In the genomic region with DNA sequence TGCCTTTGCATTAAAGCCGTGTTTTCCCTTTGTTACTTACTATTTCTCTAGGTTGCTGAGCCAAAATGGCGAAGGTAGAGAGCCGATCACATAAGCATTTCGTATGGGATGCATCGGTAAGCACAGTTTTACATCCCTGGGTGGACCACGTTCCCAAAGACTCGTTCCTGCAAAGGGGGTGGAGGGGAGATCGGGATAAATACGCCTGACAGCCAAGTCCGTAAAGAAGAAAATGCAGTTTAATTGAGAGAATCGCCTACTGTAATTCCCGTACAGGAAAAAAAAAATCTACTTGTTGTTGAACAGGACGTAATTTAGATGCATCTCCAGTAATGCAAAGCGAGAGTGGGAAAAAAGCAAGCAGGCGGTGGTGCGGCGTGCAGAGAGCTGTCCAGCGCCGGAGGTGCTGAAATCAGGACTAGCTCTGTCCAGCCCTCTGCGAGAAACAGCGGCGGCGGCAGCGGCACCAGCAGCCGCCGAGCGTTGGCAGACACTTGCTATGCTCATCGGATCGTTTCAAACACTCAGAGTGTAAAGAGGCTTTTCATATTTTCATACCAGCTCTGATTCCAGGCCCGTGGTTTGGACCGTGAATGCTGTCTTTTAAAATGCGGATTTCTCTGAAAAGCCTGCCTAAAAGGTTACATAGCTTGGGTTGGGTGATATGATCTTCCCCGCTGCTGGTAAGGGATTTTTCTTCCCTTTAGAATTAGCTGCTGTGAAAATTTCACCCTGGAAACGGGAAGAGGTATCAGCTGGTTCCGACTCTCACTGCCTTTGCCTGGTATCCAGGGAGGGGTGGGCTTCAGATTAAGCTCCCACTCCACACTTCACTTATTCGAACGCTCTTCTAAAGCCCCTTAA, we compare ENCODE assay signal across 8 mouse cellular contexts.
A peak's percentile ranks its signal among the peaks of the same experiment; 100 is the strongest.
DNase-seq lines count a peak whose midpoint lies in the region; ATAC-seq and TF ChIP-seq lines count a peak whose summit lies in the region.

No protein-coding gene starts in this region.

- ATAC-seq in hematopoietic stem cell, adult 5-6 weeks (replicated peaks in 1 of 2; ENCODE audit: insufficient read depth in 1 of 2, low FRiP score in 2 of 2, low TSS enrichment in 1 of 2, low read depth in 1 of 2, poor library complexity in 2 of 2, severe bottlenecking in 2 of 2), result peak; percentile 60 to 73; a peak in 3 of 4 replicates

- TF ChIP-seq POLR2A in MEL (IDR thresholded peaks at IDR 0.05; ENCODE audit: control insufficient read depth in 1 of 2, insufficient read depth in 1 of 2, low read depth in 1 of 2, low read length in 2 of 2, poor library complexity in 1 of 2), result no peak
- TF ChIP-seq POLR2A in cerebellum, adult 2 months (IDR thresholded peaks at IDR 0.05; ENCODE audit: borderline replicate concordance, insufficient read depth, low read length), result 0 out of 2 replicates have a peak, but pooled peaks have one; percentile 35

- no peak for TF ChIP-seq CTCF in MEL (IDR thresholded peaks at IDR 0.05 in 2 of 3, conservative IDR thresholded peaks at IDR 0.05 in 1 of 3; ENCODE audit: control insufficient read depth in 1 of 3, insufficient read depth in 1 of 3, low read depth in 2 of 3, low read length in 3 of 3, poor library complexity in 1 of 3, severe bottlenecking in 1 of 3)
- TF ChIP-seq CTCF in cerebellum, adult 2 months (IDR thresholded peaks at IDR 0.05; ENCODE audit: borderline replicate concordance, insufficient read depth, low read depth, low read length), result no peak
- 0 out of 2 replicates have a peak, but pooled peaks have one; percentile 2 for TF ChIP-seq CTCF in layer of hippocampus, adult 2 months (conservative IDR thresholded peaks at IDR 0.05)

- H3K27me3 ChIP-seq in MEL (ENCODE audit: control insufficient read depth in 1 of 2, insufficient read depth in 2 of 2, low read length in 2 of 2), result no peaks in the 10 kb centered on the region
- no peaks in the 10 kb centered on the region for H3K27me3 ChIP-seq in cerebellum, adult 2 months (ENCODE audit: control insufficient read depth, insufficient read depth, low read length)

- no peak overlapping the region for H3K4me3 ChIP-seq in MEL (ENCODE audit: control insufficient read depth in 1 of 2, insufficient read depth in 1 of 2, low read depth in 2 of 2, low read length in 2 of 2)
- H3K4me3 ChIP-seq in cerebellum, adult 2 months (replicated peaks; ENCODE audit: insufficient read depth, low read depth, low read length), result peak overlapping the region; percentile 94
- H3K4me3 ChIP-seq in layer of hippocampus, adult 2 months, result peak overlapping the region; percentile 57

- WGBS in cerebellum, adult 2 months, result under 1% methylated on average over 37 of the region's 37 CpGs

- H3K4me1 ChIP-seq in MEL (ENCODE audit: control insufficient read depth in 1 of 2, insufficient read depth in 2 of 2, low read length in 2 of 2), result no peaks in the 10 kb centered on the region
- peaks cover 6% of the 10 kb centered on the region; the same call in 1 of the 2 replicates for H3K4me1 ChIP-seq in cerebellum, adult 2 months (ENCODE audit: control insufficient read depth, insufficient read depth, low read length)

- TF ChIP-seq RAD21 in MEL (IDR thresholded peaks at IDR 0.05; ENCODE audit: low read depth, low read length), result no peak

- H3K9ac ChIP-seq in MEL (ENCODE audit: control insufficient read depth, low read depth, low read length, poor library complexity, severe bottlenecking), result no peak overlapping the region

- H3K36me3 ChIP-seq in MEL (ENCODE audit: control insufficient read depth in 1 of 2, insufficient read depth in 2 of 2, low read length in 2 of 2), result no peaks in the 10 kb centered on the region

- H3K27ac ChIP-seq in MEL (ENCODE audit: control insufficient read depth, low read depth, low read length), result no peak overlapping the region
- peak overlapping the region; percentile 72 for H3K27ac ChIP-seq in cerebellum, adult 2 months (ENCODE audit: insufficient read depth, low read length)
- H3K27ac ChIP-seq in layer of hippocampus, adult 2 months, result peak overlapping the region; percentile 94

- DNase-seq in MEL (ENCODE audit: low read depth, low spot score), result peak; percentile 12
- DNase-seq in cerebellum, adult 2 months, result peak; percentile 78 to 81
- peak; percentile 86 for DNase-seq in forelimb bud, embryonic 11.5 days (ENCODE audit: low read depth, low spot score)
- peak; percentile 59 to 67 for DNase-seq in layer of hippocampus, adult 2 months (ENCODE audit: low spot score in 2 of 2)
- peak; percentile 28 to 35 for DNase-seq in lung, adult 18-20 months
- peak; percentile 19 for DNase-seq in ovary, adult 18-20 months (ENCODE audit: low spot score)
- peak; percentile 64 to 83 for DNase-seq in urinary bladder, postnatal 4 days (ENCODE audit: low spot score in 2 of 2)

- TF ChIP-seq EP300 in MEL (IDR thresholded peaks at IDR 0.05; ENCODE audit: low read depth in 1 of 2, low read length in 2 of 2), result no peak

- H3K79me2 ChIP-seq in MEL (ENCODE audit: control insufficient read depth, insufficient read depth, low read length, poor library complexity), result no peaks in the 10 kb centered on the region

- no peaks in the 10 kb centered on the region for H3K9me3 ChIP-seq in MEL (replicated peaks; ENCODE audit: insufficient read depth, low read length)

TF ChIP-seq in MEL, 35 proteins besides CTCF, POLR2A, EP300 and RAD21:
- TF ChIP-seq RCOR1 (IDR thresholded peaks at IDR 0.05; ENCODE audit: low read depth, low read length) (no peak), USF1 (IDR thresholded peaks at IDR 0.05; ENCODE audit: low read depth, low read length) (no peak), KAT2A (conservative IDR thresholded peaks at IDR 0.05; ENCODE audit: low read depth, low read length) (no peak), HCFC1 (IDR thresholded peaks at IDR 0.05; ENCODE audit: low read depth, low read length) (no peak), NRF1 (IDR thresholded peaks at IDR 0.05; ENCODE audit: insufficient read depth, low read depth, low read length, poor library complexity, severe bottlenecking) (no peak), CHD2 (IDR thresholded peaks at IDR 0.05; ENCODE audit: low read length) (no peak), MAZ (IDR thresholded peaks at IDR 0.05; ENCODE audit: low read depth, low read length) (no peak), MAX (IDR thresholded peaks at IDR 0.05; ENCODE audit: low read length) (no peak), CHD1 (IDR thresholded peaks at IDR 0.05; ENCODE audit: low read depth, low read length) (no peak), MAFK (IDR thresholded peaks at IDR 0.05; ENCODE audit: borderline replicate concordance, low read depth, low read length) (no peak), TCF12 (IDR thresholded peaks at IDR 0.05; ENCODE audit: low read depth, low read length) (no peak), TAL1 (IDR thresholded peaks at IDR 0.05; ENCODE audit: low read length) (no peak), TBP (IDR thresholded peaks at IDR 0.05; ENCODE audit: low read depth, low read length) (no peak), MYB (IDR thresholded peaks at IDR 0.05; ENCODE audit: low read depth, low read length) (no peak), SMC3 (IDR thresholded peaks at IDR 0.05; ENCODE audit: low read depth, low read length) (no peak), SIN3A (IDR thresholded peaks at IDR 0.05; ENCODE audit: low read length) (no peak)

Comparison
In these comparisons a context has a peak if more than half of its experiments do, and no peak if none do; other contexts are left out.
1. DNase-seq: peak in every context shown above with its lines; median percentile 86 in forelimb bud, embryonic 11.5 days; 80 in cerebellum, adult 2 months; 74 in urinary bladder, postnatal 4 days; 63 in layer of hippocampus, adult 2 months; 32 in lung, adult 18-20 months; 19 in ovary, adult 18-20 months; 12 in MEL.
2. H3K4me3 ChIP-seq: peak in cerebellum, adult 2 months (single experiment) and layer of hippocampus, adult 2 months (single experiment); none in MEL (0 of 2).